Mouse (Mus musculus) monocyte, adult 5-6 weeks (primary cell): ENCODE measurements around the gene Dlat. TPM values are rescaled to one million over a fixed set of nuclear protein-coding genes. Genes with fewer than 3 reads are reported as not detected.
"Not testable (repeated sequence)": the region's sequence is repeated elsewhere in the genome, so short reads cannot be mapped to it uniquely, and the experiment has no call there.

Source experiments
- ATAC-seq: fragments of 153-309, 156-312 bp; replicated peaks from 2 replicates; pipeline ENCODE4 v1.8.0; 2017; ENCODE audit warnings: mild to moderate bottlenecking; ENCODE audit not compliant: low TSS enrichment, insufficient number of reproducible peaks, severe bottlenecking, poor library complexity, low FRiP score
- total RNA-seq: library from RNA; stranded (forward); fragments of 200-1000, 200-491, 200-594 nt; gene quantifications from 3 replicates; pipeline ENCODE4 v1.2.3, GENCODE M21; 2017

Dlat gene
- total RNA-seq, 1 experiment from 2014 or later: 19.0 TPM

- ATAC-seq: no peak
These were observed 8.3 kb upstream of the Dlat start for GRCm38 (mm10) chr9:50667579-50668498.

DNA sequence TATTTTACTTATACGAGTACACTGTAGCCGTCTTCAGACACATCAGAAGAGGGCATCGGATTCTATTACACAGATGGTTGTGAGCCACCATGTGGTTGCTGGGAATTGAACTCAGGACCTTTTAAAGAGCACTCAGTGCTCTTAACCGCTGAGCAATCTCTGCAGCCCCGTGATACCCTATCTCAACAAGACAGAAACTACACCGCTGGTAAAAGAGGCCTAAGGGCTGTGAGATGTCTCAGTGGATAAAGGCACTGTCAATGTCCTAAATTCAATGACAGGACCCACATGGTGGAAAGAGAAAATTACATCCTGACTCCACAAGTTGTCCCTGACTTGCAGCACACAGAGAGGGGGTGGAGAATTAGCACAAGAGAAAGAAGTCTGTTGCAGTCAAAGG is 6.9 kb upstream of the Dlat start:
- ATAC-seq: no peak

DNA sequence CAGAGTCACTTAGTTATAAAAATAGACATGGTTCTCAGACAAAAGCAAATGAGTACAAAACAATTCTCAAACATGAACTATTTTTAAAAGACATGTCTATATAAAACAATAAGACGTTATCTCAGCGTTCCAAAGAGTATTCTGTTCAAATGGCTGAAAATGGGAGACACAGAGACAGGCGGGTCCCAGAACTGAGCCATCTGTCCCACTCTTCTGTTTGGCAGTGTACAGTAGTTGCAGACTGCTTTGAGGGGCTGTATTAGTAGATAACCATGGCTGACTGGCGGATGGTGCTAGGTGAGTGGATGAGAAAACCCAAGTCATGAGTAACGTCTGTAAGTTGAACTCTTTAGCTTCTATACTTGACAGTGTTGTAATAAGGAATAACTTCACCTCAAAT is 5.2 kb upstream of the Dlat start:
- no peak for ATAC-seq

- ATAC-seq: no peak
These were observed 851 bp upstream of the Dlat start for GRCm38 (mm10) chr9:50660431-50660830.

DNA sequence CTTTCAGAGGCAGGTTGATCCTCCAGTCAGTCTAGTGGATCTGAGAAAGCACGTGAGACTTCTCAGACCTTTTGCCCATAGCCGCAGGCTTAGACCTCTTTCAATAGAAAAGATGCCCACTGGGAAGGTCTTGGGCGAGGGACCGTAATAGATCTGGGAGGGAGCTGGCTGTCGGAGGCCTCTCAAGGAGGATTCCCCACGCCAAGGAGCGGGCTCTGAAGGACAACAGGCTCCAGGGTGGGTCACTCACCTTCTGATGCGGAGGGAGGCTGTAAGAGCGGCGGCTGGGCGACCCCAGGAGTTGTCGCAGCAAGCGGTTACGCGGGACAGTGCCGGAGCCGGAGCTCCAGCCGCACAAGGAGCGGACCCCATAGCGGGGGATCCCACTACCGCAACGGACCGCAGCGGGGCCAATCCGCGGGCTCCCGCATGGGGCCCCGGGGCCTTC is 615 bp downstream of the Dlat start:
- 0 out of 2 replicates have a peak, but pooled peaks have one; percentile 14 for ATAC-seq

GRCm38 (mm10) chr9:50658391-50658790 is 1.2 kb downstream of the Dlat start:
- no peak for ATAC-seq

DNA sequence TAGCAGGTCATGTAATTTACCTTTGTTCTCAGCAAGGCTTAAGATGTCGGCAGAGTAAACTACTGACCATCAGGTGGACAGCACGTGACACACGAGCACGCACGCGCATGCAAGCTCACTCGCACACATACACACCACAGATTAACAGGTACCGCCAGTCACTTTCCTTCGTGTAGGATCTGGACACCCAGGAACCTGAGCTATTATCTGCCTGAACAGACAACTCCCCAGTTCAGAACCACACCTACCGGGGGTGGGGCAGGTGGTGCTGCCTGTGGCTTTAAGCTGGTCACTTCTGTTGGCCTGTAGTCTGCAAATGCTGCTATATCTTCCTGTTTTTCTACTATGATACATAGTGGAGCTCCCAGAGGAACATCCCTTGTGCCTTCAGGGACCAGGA is 9.1 kb downstream of the Dlat start:
- ATAC-seq: no peak

DNA sequence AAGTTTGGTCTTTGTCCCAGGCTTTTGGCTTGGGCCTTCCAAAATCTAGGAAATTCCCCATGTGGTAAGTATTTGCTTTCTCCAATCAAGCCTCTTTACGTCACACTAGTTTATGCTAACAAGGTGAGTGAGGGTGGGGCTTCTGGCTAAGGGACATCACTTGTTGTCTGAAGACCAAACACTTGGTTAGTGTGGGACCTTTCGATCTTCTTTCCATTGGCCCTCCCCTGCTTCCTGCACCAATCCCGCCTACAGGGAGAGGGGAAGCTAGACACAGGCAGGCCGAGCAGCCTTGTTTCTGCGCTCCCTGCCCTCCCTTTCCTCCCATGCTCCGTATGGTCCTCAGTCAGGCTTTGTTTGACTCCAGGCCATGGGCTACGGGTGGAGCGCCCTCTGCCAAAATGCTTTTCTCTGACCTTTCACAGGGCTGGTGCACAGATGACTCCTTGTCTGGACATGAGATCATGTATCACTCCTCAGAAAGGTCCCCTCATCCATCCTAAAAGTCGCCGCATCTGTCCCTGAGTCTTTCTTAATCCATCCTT is 12.7 kb downstream of the Dlat start:
- ATAC-seq: no peak

DNA sequence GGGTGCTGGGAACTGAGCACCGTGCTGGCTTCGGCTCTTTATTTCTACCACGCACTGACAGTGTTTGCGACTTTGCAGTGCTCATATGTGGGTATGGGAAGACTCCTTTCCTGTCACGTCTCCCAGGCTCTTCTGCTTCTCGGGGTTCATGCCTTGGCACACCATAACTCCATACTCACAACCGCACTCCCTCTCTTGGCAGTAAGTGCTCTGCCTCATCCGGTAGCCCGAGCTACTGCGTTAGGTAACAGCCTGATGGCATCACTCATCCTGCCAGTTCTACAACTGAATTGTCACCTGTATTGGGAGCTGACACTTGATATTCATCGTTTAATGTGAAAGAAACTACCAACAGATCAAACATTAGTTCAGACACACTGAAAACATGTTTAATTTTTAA is 25.3 kb downstream of the Dlat start:
- ATAC-seq: no peak

- no peak for ATAC-seq
These were observed 26.5 kb downstream of the Dlat start for GRCm38 (mm10) chr9:50633059-50633458.

GRCm38 (mm10) chr9:50632016-50632688 is 27.4 kb downstream of the Dlat start:
- ATAC-seq: no peak

- ATAC-seq: not testable (repeated sequence)
These were observed 28.7 kb downstream of the Dlat start for GRCm38 (mm10) chr9:50630903-50631302.

DNA sequence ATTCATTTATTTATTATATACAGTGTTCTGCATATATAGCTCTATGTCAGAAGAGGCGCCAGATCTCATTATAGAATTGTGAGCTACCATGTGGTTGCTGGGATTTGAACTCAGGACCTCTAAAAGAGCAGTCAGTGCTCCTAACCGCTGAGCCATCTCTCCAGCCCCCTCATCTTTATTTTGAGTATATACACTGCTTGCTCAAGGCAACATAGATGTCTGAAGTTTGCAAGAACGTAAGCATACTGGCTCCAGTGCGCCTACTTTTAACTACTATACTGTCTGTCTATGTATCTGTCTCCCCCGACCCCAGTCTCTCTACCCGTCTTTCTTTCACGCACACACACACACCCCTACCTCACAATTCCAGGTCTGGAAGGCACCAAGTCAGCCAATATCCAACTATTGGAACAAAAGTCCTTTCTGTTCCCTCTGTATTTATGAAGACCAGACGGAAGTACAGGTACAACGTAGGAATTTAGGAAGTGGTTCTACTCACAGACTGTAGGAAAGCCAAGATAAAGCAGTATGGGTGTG is 41.7 kb downstream of the Dlat start:
- no peak for ATAC-seq

GRCm38 (mm10) chr9:50616766-50617603 is 42.6 kb downstream of the Dlat start, which contains the start of the genes Pih1d2 and Nkapd1:
Gene Pih1d2 (plus strand): TSS chr9:50617321.
Gene Nkapd1 (minus strand): TSS chr9:50617464.
- ATAC-seq: peak; percentile 87

- no peak for ATAC-seq
These were observed 43.4 kb downstream of the Dlat start for GRCm38 (mm10) chr9:50616161-50616560.

GRCm38 (mm10) chr9:50612115-50612514 is 47.5 kb downstream of the Dlat start:
- ATAC-seq: no peak

- ATAC-seq: no peak
These were observed 55.2 kb downstream of the Dlat start for GRCm38 (mm10) chr9:50604338-50604737.

- ATAC-seq: no peak
These were observed 55.6 kb downstream of the Dlat start for GRCm38 (mm10) chr9:50603998-50604324.
